Mouse (Mus musculus) stomach, postnatal 0 days (tissue): ENCODE results near the gene Fcer1g.

Experiments
- CTCF ChIP-seq: IDR thresholded peaks from 2 replicates; pipeline ENCODE4 v1.5.1; 2016; ENCODE audit warnings: antibody characterized with exemption, low read depth, mild to moderate bottlenecking, moderate library complexity
- EP300 ChIP-seq: optimal IDR thresholded peaks from 2 replicates; pipeline ENCODE3; 2016; ENCODE audit warnings: antibody characterized with exemption

GRCm38 (mm10) chr1:171185655-171186054 is 48.5 kb downstream of the Fcer1g start:
- TF ChIP-seq CTCF (no peak), EP300 (no peak)
